Mouse (Mus musculus) ES-E14 (cell line): ENCODE data around the gene Kcnk2. TPM values are rescaled to one million over a fixed set of nuclear protein-coding genes. Genes with fewer than 3 reads are reported as not detected.

Experiments
- DNase-seq: peaks from one replicate; pipeline ENCODE4 v3.0.0-alpha.2; 2013; ENCODE audit warnings: low read depth, low spot score
- H3K27ac ChIP-seq: 2 replicates; pipeline ENCODE4 v1.5.1; 2012; ENCODE audit warnings: low read depth, mild to moderate bottlenecking, low read length, moderate library complexity, mixed read lengths; ENCODE audit not compliant: poor library complexity, insufficient read depth, severe bottlenecking
- H3K36me3 ChIP-seq: 2 replicates; pipeline ENCODE4 v1.6.1; 2012; ENCODE audit warnings: mild to moderate bottlenecking, low read length, moderate library complexity, mixed read lengths; ENCODE audit not compliant: control insufficient read depth, poor library complexity, insufficient read depth, severe bottlenecking
- H3K4me1 ChIP-seq, 2 experiments: fragments of 150-350 bp in 1 of 2; sonication (generic) in 1 of 2; 2 replicates each; pipeline ENCODE4 v1.6.1; 2012; ENCODE audit warnings: low read length in 2 of 2, mild to moderate bottlenecking in 1 of 2, mixed read lengths in 1 of 2; ENCODE audit not compliant: control insufficient read depth in 2 of 2, insufficient read depth in 2 of 2, poor library complexity in 1 of 2
- H3K4me3 ChIP-seq, 2 experiments: fragments of 150-350 bp in 1 of 2; sonication (generic) in 1 of 2; 2 replicates each; pipeline ENCODE4 v1.5.1; 2012; ENCODE audit warnings: low read length in 2 of 2, low read depth in 1 of 2, mild to moderate bottlenecking in 1 of 2, mixed read lengths in 1 of 2; ENCODE audit not compliant: insufficient read depth in 1 of 2, poor library complexity in 1 of 2, severe bottlenecking in 1 of 2
- H3K9ac ChIP-seq: 2 replicates; pipeline ENCODE4 v1.6.1; 2012; ENCODE audit warnings: low read depth, mild to moderate bottlenecking, low read length, mixed read lengths; ENCODE audit not compliant: poor library complexity, insufficient read depth, severe bottlenecking
- H3K9me3 ChIP-seq: fragments of 150-350 bp; sonication (generic); 2 replicates; pipeline ENCODE4 v1.6.1; 2012; ENCODE audit warnings: low read depth, mild to moderate bottlenecking, low read length; ENCODE audit not compliant: control insufficient read depth, insufficient read depth
- CHD2 ChIP-seq: IDR thresholded peaks from 2 replicates; pipeline ENCODE4 v1.6.1; 2014; ENCODE audit warnings: mild to moderate bottlenecking, low read depth, low read length, inconsistent platforms
- HCFC1 ChIP-seq: IDR thresholded peaks from 2 replicates; pipeline ENCODE4 v1.6.1; 2012; ENCODE audit warnings: low read length, inconsistent platforms, borderline replicate concordance; ENCODE audit not compliant: insufficient read depth
- MAFK ChIP-seq: IDR thresholded peaks from 2 replicates; pipeline ENCODE4 v1.6.1; 2014; ENCODE audit warnings: mild to moderate bottlenecking, low read depth, low read length, inconsistent platforms; ENCODE audit not compliant: insufficient read depth
- ZC3H11A ChIP-seq: IDR thresholded peaks from 2 replicates; pipeline ENCODE4 v1.6.1; 2012; ENCODE audit warnings: low read depth, mild to moderate bottlenecking, inconsistent platforms, low read length, borderline replicate concordance
- ZNF384 ChIP-seq: IDR thresholded peaks from 2 replicates; pipeline ENCODE4 v1.6.1; 2012; ENCODE audit warnings: low read depth, low read length, inconsistent platforms
- in situ Hi-C, 2 experiments: fragments of 600-800 bp; cut with MboI; formaldehyde crosslinking; loops; one replicate each; pipeline ENCODE4 v1.15.1; 2025; ENCODE audit warnings: low sequenced_read_pairs in 2 of 2, inconsistent platforms in 1 of 2; ENCODE audit not compliant: unreplicated experiment in 2 of 2
- total RNA-seq: library from RNA; depleted of rRNA; stranded (reverse); fragments of 300-350 nt; gene quantifications from 2 replicates; pipeline ENCODE4 v1.2.3, GENCODE M21; 2012

Kcnk2 gene
- total RNA-seq, 1 experiment = 0.94 TPM

- no peaks in the 10 kb centered on the region for H3K4me1 ChIP-seq
- H3K27ac ChIP-seq = no peak overlapping the region
- in situ Hi-C loops = no loop called here
- H3K9ac ChIP-seq = no peak overlapping the region
- no peaks in the 10 kb centered on the region for H3K36me3 ChIP-seq
- no peaks in the 10 kb centered on the region for H3K9me3 ChIP-seq
- no peak overlapping the region for H3K4me3 ChIP-seq
- TF ChIP-seq HCFC1 = no peak
- TF ChIP-seq ZC3H11A = no peak
- no peak for TF ChIP-seq MAFK
- no peak for TF ChIP-seq CHD2
- no peak for TF ChIP-seq ZNF384
- no peak for DNase-seq
Observed at GRCm38 (mm10) chr1:189353887-189354286, 48.2 kb downstream of the Kcnk2 start.

GRCm38 (mm10) chr1:189351804-189352203, 50.3 kb downstream of the Kcnk2 start:
- Histone ChIP-seq H3K27ac (no peak overlapping the region), H3K36me3 (no peaks in the 10 kb centered on the region), H3K4me3 (no peak overlapping the region), H3K4me1 (no peaks in the 10 kb centered on the region), H3K9ac (no peak overlapping the region), H3K9me3 (no peaks in the 10 kb centered on the region)
- DNase-seq = no peak
- TF ChIP-seq CHD2 = no peak
- TF ChIP-seq MAFK = no peak
- TF ChIP-seq ZNF384 = no peak
- no peak for TF ChIP-seq HCFC1
- TF ChIP-seq ZC3H11A = no peak
- in situ Hi-C loops = no loop called here

GRCm38 (mm10) chr1:189349205-189349604, 52.9 kb downstream of the Kcnk2 start:
- in situ Hi-C loops = no loop called here
- no peak overlapping the region for H3K4me3 ChIP-seq
- H3K27ac ChIP-seq = no peak overlapping the region
- no peak overlapping the region for H3K9ac ChIP-seq
- TF ChIP-seq ZC3H11A (no peak), HCFC1 (no peak), CHD2 (no peak), ZNF384 (no peak), MAFK (no peak)
- no peaks in the 10 kb centered on the region for H3K4me1 ChIP-seq
- H3K36me3 ChIP-seq = no peaks in the 10 kb centered on the region
- no peak for DNase-seq
- no peaks in the 10 kb centered on the region for H3K9me3 ChIP-seq

GRCm38 (mm10) chr1:189345166-189345565, 56.9 kb downstream of the Kcnk2 start:
- in situ Hi-C loops = no loop called here

More at GRCm38 (mm10) chr1:189345166-189345565, 56.9 kb downstream of the Kcnk2 start:
- H3K27ac ChIP-seq = no peak overlapping the region
- no peak for TF ChIP-seq ZNF384
- no peak for TF ChIP-seq HCFC1
- H3K4me1 ChIP-seq = peaks cover 0 to 4% of the 10 kb centered on the region in 2 experiments; a peak in 1 of 4 replicates
- no peaks in the 10 kb centered on the region for H3K9me3 ChIP-seq
- no peak overlapping the region for H3K9ac ChIP-seq
- H3K4me3 ChIP-seq = no peak overlapping the region
- no peak for DNase-seq
- H3K36me3 ChIP-seq = no peaks in the 10 kb centered on the region
